In the genomic region with DNA sequence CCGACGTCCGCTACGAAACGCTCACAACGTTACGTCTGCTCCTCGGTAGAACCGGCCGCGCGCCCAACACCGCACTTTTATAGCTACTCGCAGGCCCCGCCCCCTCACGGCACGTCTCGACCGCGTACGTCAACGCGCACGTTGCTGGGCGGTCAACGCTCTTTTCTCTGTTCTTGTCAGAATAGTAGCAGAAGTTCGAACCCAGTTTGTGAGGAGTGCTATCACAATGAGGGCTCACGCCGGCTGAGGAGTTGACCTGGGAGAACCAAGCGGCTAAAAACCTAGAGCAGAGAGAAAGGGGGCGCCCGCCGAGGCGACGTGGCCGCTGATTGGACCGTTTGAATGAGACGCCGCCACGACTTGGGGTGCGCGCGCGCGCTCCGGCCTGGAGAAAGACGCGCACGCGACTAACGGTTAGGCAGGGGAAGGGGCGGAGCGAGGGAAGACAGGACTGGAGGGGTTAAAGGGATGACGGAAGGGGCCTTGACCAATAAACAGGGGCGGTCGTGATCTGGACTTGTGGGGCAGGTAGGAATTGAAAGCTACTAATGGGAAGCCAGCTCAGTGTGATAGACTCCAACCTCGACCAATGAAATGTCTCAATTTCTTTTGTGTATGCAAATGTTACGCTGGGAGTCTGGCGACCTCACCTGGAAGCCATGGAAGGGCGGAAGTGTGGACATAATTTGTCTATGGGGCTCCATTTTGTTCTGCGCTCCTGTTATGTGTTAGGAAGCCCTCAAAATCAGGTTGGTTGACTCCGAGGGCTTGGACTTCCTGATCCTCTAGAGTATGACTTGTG, we compare ENCODE assay signal across 8 mouse cellular contexts. TPM values are rescaled to one million over a fixed set of nuclear protein-coding genes. Genes with fewer than 3 reads are reported as not detected.
DNase-seq lines count a peak whose midpoint lies in the region; ATAC-seq and TF ChIP-seq lines count a peak whose summit lies in the region.

A gene (minus strand): TSS at position 288 of the 802 bp plus-strand sequence.

- under 1% methylated on average over 62 of the region's 62 CpGs for WGBS in forebrain, embryonic 12.5 days
- WGBS in heart, postnatal 0 days: under 1% methylated on average over 62 of the region's 62 CpGs
- under 1% methylated on average over 59 of the region's 62 CpGs for WGBS in liver, embryonic 16.5 days (ENCODE audit: insufficient replicate concordance)
- WGBS in neural tube, embryonic 13.5 days: under 1% methylated on average over 62 of the region's 62 CpGs

- DNase-seq in c-Kit-positive CD71-positive TER-119-positive erythroid progenitor cells, embryonic 14.5 days (ENCODE audit: low spot score): peak; percentile 99
- peak; percentile 100 for DNase-seq in heart, postnatal 0 days (ENCODE audit: low spot score)
- peak; percentile 99 for DNase-seq in kidney, postnatal 4 days

- H3K27me3 ChIP-seq in E14TG2a.4 (ENCODE audit: insufficient read depth, low read length): no peaks in the 10 kb centered on the region
- H3K27me3 ChIP-seq in forebrain, embryonic 12.5 days: no peaks in the 10 kb centered on the region
- no peaks in the 10 kb centered on the region for H3K27me3 ChIP-seq in heart, postnatal 0 days (ENCODE audit: control insufficient read depth, insufficient read depth, low read length)
- no peaks in the 10 kb centered on the region for H3K27me3 ChIP-seq in liver, embryonic 16.5 days (ENCODE audit: control insufficient read depth, insufficient read depth, low read depth, low read length)
- H3K27me3 ChIP-seq in neural tube, embryonic 13.5 days: no peaks in the 10 kb centered on the region
- no peaks in the 10 kb centered on the region for H3K27me3 ChIP-seq in testis, adult 2 months (ENCODE audit: control insufficient read depth, insufficient read depth, low read length)

- no peaks in the 10 kb centered on the region for H3K9me3 ChIP-seq in E14TG2a.4 (ENCODE audit: low read length)
- no peaks in the 10 kb centered on the region for H3K9me3 ChIP-seq in forebrain, embryonic 12.5 days
- H3K9me3 ChIP-seq in heart, postnatal 0 days (replicated peaks; ENCODE audit: control insufficient read depth, low read length): no peaks in the 10 kb centered on the region
- no peaks in the 10 kb centered on the region for H3K9me3 ChIP-seq in liver, embryonic 16.5 days (replicated peaks; ENCODE audit: control insufficient read depth, low read length)
- H3K9me3 ChIP-seq in neural tube, embryonic 13.5 days: no peaks in the 10 kb centered on the region

- H3K36me3 ChIP-seq in E14TG2a.4 (ENCODE audit: insufficient read depth, low read length): peaks cover 58% of the 10 kb centered on the region
- H3K36me3 ChIP-seq in forebrain, embryonic 12.5 days (replicated peaks): peaks cover 32% of the 10 kb centered on the region
- H3K36me3 ChIP-seq in heart, postnatal 0 days (replicated peaks; ENCODE audit: control insufficient read depth, insufficient read depth, low read length): peaks cover 22% of the 10 kb centered on the region
- H3K36me3 ChIP-seq in liver, embryonic 16.5 days (ENCODE audit: control insufficient read depth, insufficient read depth): peaks cover 30% of the 10 kb centered on the region
- H3K36me3 ChIP-seq in neural tube, embryonic 13.5 days: peaks cover 23% of the 10 kb centered on the region
- H3K36me3 ChIP-seq in testis, adult 2 months (ENCODE audit: control insufficient read depth, insufficient read depth, low read length): peaks cover 8% of the 10 kb centered on the region

- peak; percentile 95 for TF ChIP-seq POLR2A in testis, adult 2 months (IDR thresholded peaks at IDR 0.05; ENCODE audit: control insufficient read depth, low read depth, low read length)

- peaks cover 68% of the 10 kb centered on the region for H3K4me1 ChIP-seq in E14TG2a.4 (replicated peaks; ENCODE audit: low read depth, low read length)
- H3K4me1 ChIP-seq in forebrain, embryonic 12.5 days: peaks cover 35% of the 10 kb centered on the region
- H3K4me1 ChIP-seq in heart, postnatal 0 days (ENCODE audit: control insufficient read depth, insufficient read depth): peaks cover 18% of the 10 kb centered on the region
- peaks cover 30% of the 10 kb centered on the region for H3K4me1 ChIP-seq in liver, embryonic 16.5 days (ENCODE audit: control insufficient read depth, low read depth, low read length)
- peaks cover 35% of the 10 kb centered on the region for H3K4me1 ChIP-seq in neural tube, embryonic 13.5 days (replicated peaks)
- H3K4me1 ChIP-seq in testis, adult 2 months (ENCODE audit: control insufficient read depth, insufficient read depth, low read length): peaks cover 5% of the 10 kb centered on the region

- H3K9ac ChIP-seq in forebrain, embryonic 12.5 days: peak within 1 kb of the TSS; percentile 95
- H3K9ac ChIP-seq in heart, postnatal 0 days (replicated peaks; ENCODE audit: low read depth, low read length): peak within 1 kb of the TSS; percentile 96
- H3K9ac ChIP-seq in liver, embryonic 16.5 days (ENCODE audit: low read depth, low read length): peak within 1 kb of the TSS; percentile 99
- H3K9ac ChIP-seq in neural tube, embryonic 13.5 days: peak within 1 kb of the TSS; percentile 89

- H3K4me3 ChIP-seq in E14TG2a.4 (replicated peaks; ENCODE audit: low read length): peak within 1 kb of the TSS; percentile 100
- H3K4me3 ChIP-seq in forebrain, embryonic 12.5 days (replicated peaks): peak within 1 kb of the TSS; percentile 82
- H3K4me3 ChIP-seq in heart, postnatal 0 days (ENCODE audit: low read depth, low read length): peak within 1 kb of the TSS; percentile 97
- peak within 1 kb of the TSS; percentile 99 for H3K4me3 ChIP-seq in liver, embryonic 16.5 days (ENCODE audit: low read depth, low read length)
- H3K4me3 ChIP-seq in neural tube, embryonic 13.5 days: peak within 1 kb of the TSS; percentile 78
- peak within 1 kb of the TSS; percentile 95 for H3K4me3 ChIP-seq in testis, adult 2 months (ENCODE audit: control insufficient read depth, low read depth, low read length)

- TF ChIP-seq EP300 in heart, postnatal 0 days (IDR thresholded peaks at IDR 0.05; ENCODE audit: low read depth): no peak

- no peak for TF ChIP-seq CTCF in E14TG2a.4 (conservative IDR thresholded peaks at IDR 0.05; ENCODE audit: low read length)
- TF ChIP-seq CTCF in heart, postnatal 0 days (IDR thresholded peaks at IDR 0.05; ENCODE audit: low read depth): peak; percentile 31; the same call in 1 of the 2 replicates
- no peak for TF ChIP-seq CTCF in testis, adult 2 months (IDR thresholded peaks at IDR 0.05; ENCODE audit: control insufficient read depth, insufficient read depth, insufficient replicate concordance, low read depth, low read length)

- H3K4me2 ChIP-seq in forebrain, embryonic 12.5 days: peak within 1 kb of the TSS; percentile 80
- peak within 1 kb of the TSS; percentile 90 for H3K4me2 ChIP-seq in heart, postnatal 0 days (ENCODE audit: low read depth, low read length)
- peak within 1 kb of the TSS; percentile 86 for H3K4me2 ChIP-seq in liver, embryonic 16.5 days (ENCODE audit: low read depth, low read length)
- peak within 1 kb of the TSS; percentile 74 for H3K4me2 ChIP-seq in neural tube, embryonic 13.5 days

- peak within 1 kb of the TSS; percentile 95 for H3K27ac ChIP-seq in forebrain, embryonic 12.5 days
- peak within 1 kb of the TSS; percentile 94 for H3K27ac ChIP-seq in heart, postnatal 0 days (ENCODE audit: low read depth)
- H3K27ac ChIP-seq in liver, embryonic 16.5 days (ENCODE audit: low read length): peak within 1 kb of the TSS; percentile 96
- peak within 1 kb of the TSS; percentile 97 for H3K27ac ChIP-seq in neural tube, embryonic 13.5 days (replicated peaks)
- H3K27ac ChIP-seq in testis, adult 2 months (ENCODE audit: control insufficient read depth, insufficient read depth, low read depth, low read length): peak within 1 kb of the TSS; percentile 100

- ATAC-seq in forebrain, embryonic 12.5 days (ENCODE audit: low FRiP score): peak; percentile 98
- peak; percentile 98 for ATAC-seq in heart, postnatal 0 days (ENCODE audit: insufficient read depth, low read depth)
- ATAC-seq in liver, embryonic 16.5 days (ENCODE audit: low read depth): peak; percentile 96
- peak; percentile 99 for ATAC-seq in neural tube, embryonic 13.5 days (ENCODE audit: low read depth)

RNA-seq across cellular contexts. Expression of the gene that starts here (rescaled TPM):
- polyA plus RNA-seq in forebrain, embryonic 12.5 days (2016; fragmentation: Nextera tagmentation; extraction: Ambion mirVana): 434 and 445 TPM in 2 replicates
- total RNA-seq in heart, postnatal 0 days (2014; rRNA removed; ENCODE audit: low replicate concordance): 440 and 486 TPM in 2 replicates
- 156 and 174 TPM in 2 replicates for polyA plus RNA-seq in heart, postnatal 0 days (2015; fragmentation: Nextera tagmentation; extraction: Ambion mirVana)
- 261 and 272 TPM in 2 replicates for polyA plus RNA-seq in liver, embryonic 16.5 days (2015; fragmentation: Nextera tagmentation; extraction: Ambion mirVana)
- polyA plus RNA-seq in neural tube, embryonic 13.5 days (2015; fragmentation: Nextera tagmentation; extraction: Ambion mirVana): 266 and 276 TPM in 2 replicates
- polyA plus RNA-seq in testis, adult 2 months (2012; rRNA removed): 1,069 and 1,189 TPM in 2 replicates

Comparison
In these comparisons a context has a peak if more than half of its experiments do, and no peak if none do; other contexts are left out.
1. Peak in every context shown above with its lines: DNase-seq, ATAC-seq, H3K4me3 ChIP-seq and H3K27ac ChIP-seq.